Mouse (Mus musculus) hindbrain, embryonic 12.5 days (tissue): ENCODE results near the gene Tbx2. TPM values are rescaled to one million over a fixed set of nuclear protein-coding genes. Genes with fewer than 3 reads are reported as not detected.
A peak's percentile ranks its signal among the peaks of the same experiment; 100 is the strongest.

ENCODE experiments used
- ATAC-seq: fragments of 200-750 bp; cut with Nextera tagmentation; 2 replicates; pipeline ENCODE4 v1.8.0; 2017; ENCODE audit warnings: moderate TSS enrichment; ENCODE audit not compliant: low FRiP score
- H3K27ac ChIP-seq: fragments of 300-500 bp; sonication (generic); 2 replicates; pipeline ENCODE4 v1.5.1; 2016; ENCODE audit warnings: mild to moderate bottlenecking
- H3K27me3 ChIP-seq: fragments of 300-500 bp; sonication (generic); 2 replicates; pipeline ENCODE4 v1.6.1; 2016; ENCODE audit warnings: mild to moderate bottlenecking
- H3K36me3 ChIP-seq: fragments of 300-500 bp; sonication (generic); 2 replicates; pipeline ENCODE4 v1.6.1; 2016; ENCODE audit warnings: mild to moderate bottlenecking
- H3K4me1 ChIP-seq: fragments of 300-500 bp; sonication (generic); 2 replicates; pipeline ENCODE4 v1.6.1; 2016
- H3K4me2 ChIP-seq: fragments of 300-500 bp; sonication (generic); replicated peaks from 2 replicates; pipeline ENCODE4 v1.6.1; 2016; ENCODE audit warnings: mild to moderate bottlenecking
- H3K4me3 ChIP-seq: fragments of 300-500 bp; sonication (generic); 2 replicates; pipeline ENCODE4 v1.5.1; 2016; ENCODE audit warnings: mild to moderate bottlenecking
- H3K9ac ChIP-seq: fragments of 300-500 bp; sonication (generic); 2 replicates; pipeline ENCODE4 v1.6.1; 2016; ENCODE audit warnings: mild to moderate bottlenecking, moderate library complexity
- H3K9me3 ChIP-seq: fragments of 300-500 bp; sonication (generic); replicated peaks from 2 replicates; pipeline ENCODE4 v1.6.1; 2016; ENCODE audit warnings: mild to moderate bottlenecking
- WGBS: fragments of 180-500 bp; shearing (Covaris S2); methylation state at CpG from one replicate; pipeline ENCODE4 v1.1.7; 2016; 5-methylcytosine and 5-hydroxymethylcytosine counted together
- polyA plus RNA-seq: library from polyadenylated mRNA; unstranded; fragments of >200 nt; fragmentation: Nextera tagmentation; extraction: Ambion mirVana; gene quantifications from 2 replicates; pipeline ENCODE4 v1.2.1, GENCODE M21; 2016

The Tbx2 gene
- polyA plus RNA-seq, 1 experiment from 2014 or later, result 4.9 TPM

GRCm38 (mm10) chr11:85836523-85837290, 4.4 kb downstream of the Tbx2 start:
- peak overlapping the region; percentile 45 for H3K4me2 ChIP-seq
- H3K9ac ChIP-seq, result peak overlapping the region; percentile 48
- H3K4me1 ChIP-seq, result peaks cover 38% of the 10 kb centered on the region
- no peaks in the 10 kb centered on the region for H3K9me3 ChIP-seq
- 0 out of 2 replicates have a peak overlapping the region, but pooled peaks have one; percentile 25 for H3K27ac ChIP-seq
- ATAC-seq, result no peak
- no peaks in the 10 kb centered on the region for H3K36me3 ChIP-seq
- peaks cover 89% of the 10 kb centered on the region for H3K27me3 ChIP-seq
- peak overlapping the region; percentile 49 for H3K4me3 ChIP-seq
- 1% methylated on average over 32 of the region's 32 CpGs for WGBS

DNA sequence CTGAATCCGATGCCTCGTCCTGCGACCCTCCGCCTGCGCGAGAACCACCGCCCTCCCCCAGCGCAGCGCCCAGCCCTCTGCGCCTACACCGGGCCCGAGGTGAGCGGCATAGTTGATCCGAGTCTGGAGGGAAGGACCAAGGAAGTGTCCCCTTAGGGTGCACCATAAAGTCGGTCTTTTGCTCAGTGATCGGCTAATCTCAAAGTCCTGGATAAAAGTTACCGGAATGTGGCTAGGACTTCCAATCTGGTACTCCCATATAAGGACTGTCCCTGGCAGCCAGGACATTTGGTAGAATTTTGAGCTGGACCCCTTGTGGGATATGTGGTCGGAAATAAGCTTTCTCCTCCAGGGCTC, 4.9 kb downstream of the Tbx2 start:
- H3K9ac ChIP-seq, result peak overlapping the region; percentile 48
- H3K27ac ChIP-seq, result 0 out of 2 replicates have a peak overlapping the region, but pooled peaks have one; percentile 25
- WGBS, result 1% methylated on average over 18 of the region's 18 CpGs
- ATAC-seq, result no peak
- no peaks in the 10 kb centered on the region for H3K9me3 ChIP-seq
- H3K36me3 ChIP-seq, result no peaks in the 10 kb centered on the region
- peak overlapping the region; percentile 45 for H3K4me2 ChIP-seq
- peaks cover 33% of the 10 kb centered on the region for H3K4me1 ChIP-seq
- peak overlapping the region; percentile 49 for H3K4me3 ChIP-seq
- H3K27me3 ChIP-seq, result peaks cover 89% of the 10 kb centered on the region

- H3K9me3 ChIP-seq, result no peaks in the 10 kb centered on the region
- H3K4me2 ChIP-seq, result peak overlapping the region; percentile 45
- peaks cover 33% of the 10 kb centered on the region for H3K4me1 ChIP-seq
- no peak for ATAC-seq
- peak overlapping the region; percentile 30; the same call in 1 of the 2 replicates for H3K27ac ChIP-seq
- WGBS, result under 1% methylated on average over 66 of the region's 67 CpGs
- peaks cover 92% of the 10 kb centered on the region for H3K27me3 ChIP-seq
- peak overlapping the region; percentile 56 for H3K9ac ChIP-seq
- H3K36me3 ChIP-seq, result no peaks in the 10 kb centered on the region
- peak overlapping the region; percentile 49 for H3K4me3 ChIP-seq
Observed at GRCm38 (mm10) chr11:85837648-85838423, 5.5 kb downstream of the Tbx2 start.

GRCm38 (mm10) chr11:85838424-85839257, 6.3 kb downstream of the Tbx2 start:
- Histone ChIP-seq H3K4me2 (peak overlapping the region; percentile 45), H3K27me3 (peaks cover 100% of the 10 kb centered on the region), H3K27ac (no peak overlapping the region), H3K9ac (peak overlapping the region; percentile 56; the same call in 1 of the 2 replicates), H3K36me3 (no peaks in the 10 kb centered on the region), H3K9me3 (no peaks in the 10 kb centered on the region), H3K4me3 (peak overlapping the region; percentile 49), H3K4me1 (peaks cover 36% of the 10 kb centered on the region)
- 5% methylated on average over 20 of the region's 20 CpGs for WGBS
- ATAC-seq, result no peak

DNA sequence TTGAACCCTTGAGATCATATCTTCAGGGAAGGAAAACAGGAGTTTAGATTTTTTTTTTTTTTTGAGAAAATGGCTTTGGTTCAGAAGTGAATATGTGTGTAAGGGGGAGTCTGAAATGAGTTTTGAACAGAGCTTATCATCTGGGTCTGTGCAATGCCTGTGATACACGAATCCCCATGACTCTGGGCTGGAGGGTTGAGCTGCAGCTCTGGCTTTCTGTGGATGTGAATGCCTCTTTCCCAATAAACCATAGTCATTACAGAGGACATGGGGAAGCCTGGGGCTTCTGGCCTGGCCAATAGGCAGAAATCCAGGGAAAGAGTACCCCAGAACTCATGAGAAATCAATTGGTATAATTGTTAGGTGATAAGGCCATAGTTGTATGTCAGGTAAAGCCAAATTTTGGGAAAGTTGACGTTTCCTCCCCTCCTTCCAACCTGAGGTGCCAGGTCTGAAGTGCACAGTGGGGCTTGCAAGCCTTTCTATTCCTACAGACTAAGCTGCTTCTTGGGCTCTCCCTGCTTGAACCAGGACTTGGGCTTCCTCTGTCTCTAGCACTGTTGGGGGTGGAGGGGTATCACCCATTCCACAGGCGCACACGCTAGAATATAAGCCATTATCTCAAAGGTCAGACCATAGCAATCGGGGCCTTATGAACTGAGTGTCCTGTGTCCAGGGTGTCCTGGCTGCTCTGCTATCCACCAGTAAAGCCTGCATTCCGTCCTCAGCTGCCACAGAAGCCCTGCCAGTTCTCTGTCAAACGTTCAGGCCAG, 7.1 kb downstream of the Tbx2 start:
- Histone ChIP-seq H3K27ac (no peak overlapping the region), H3K4me3 (peak overlapping the region; percentile 13; the same call in 1 of the 2 replicates), H3K36me3 (no peaks in the 10 kb centered on the region), H3K9me3 (no peaks in the 10 kb centered on the region), H3K4me2 (peak overlapping the region; percentile 41), H3K9ac (no peak overlapping the region; the same call in 1 of the 2 replicates), H3K4me1 (peaks cover 44% of the 10 kb centered on the region), H3K27me3 (peaks cover 99% of the 10 kb centered on the region)
- no peak for ATAC-seq
- WGBS, result 12% methylated on average over 7 of the region's 7 CpGs

DNA sequence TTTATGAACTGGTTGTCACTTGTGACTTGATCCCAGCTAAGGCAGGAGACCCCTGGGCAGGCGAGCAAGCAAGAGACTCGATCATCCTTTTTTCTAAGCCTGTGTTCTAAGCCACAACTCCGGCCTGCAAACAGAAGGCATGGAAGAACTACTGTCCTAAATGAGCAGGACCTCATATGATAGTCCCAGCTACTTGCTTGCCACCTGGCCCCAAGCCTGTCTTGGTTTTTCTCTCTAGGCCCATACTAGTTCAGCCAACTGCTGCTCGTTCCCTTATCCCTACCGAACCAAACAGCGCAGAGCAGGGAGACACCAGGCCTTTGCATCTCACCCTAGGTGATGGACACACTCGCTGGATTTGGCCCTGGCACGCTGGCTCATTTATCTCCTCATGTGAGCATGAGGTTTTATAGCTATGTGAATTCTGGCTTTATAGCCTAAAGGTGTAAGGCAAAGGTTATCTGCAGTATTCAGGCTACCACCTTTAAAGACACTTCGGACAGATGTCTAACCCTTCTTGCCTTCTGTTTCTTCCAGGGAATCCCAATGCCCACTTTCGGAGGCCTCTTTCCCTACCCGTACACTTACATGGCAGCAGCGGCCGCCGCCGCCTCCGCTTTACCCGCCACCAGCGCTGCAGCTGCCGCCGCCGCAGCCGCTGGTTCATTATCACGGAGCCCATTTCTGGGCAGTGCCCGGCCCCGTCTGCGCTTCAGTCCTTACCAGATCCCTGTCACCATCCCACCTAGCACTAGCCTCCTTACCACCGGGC, 7.9 kb downstream of the Tbx2 start:
- H3K9me3 ChIP-seq, result no peaks in the 10 kb centered on the region
- H3K4me1 ChIP-seq, result peaks cover 48% of the 10 kb centered on the region
- H3K27ac ChIP-seq, result 0 out of 2 replicates have a peak overlapping the region, but pooled peaks have one; percentile 23
- H3K4me3 ChIP-seq, result peak overlapping the region; percentile 19
- peak overlapping the region; percentile 41 for H3K4me2 ChIP-seq
- 5% methylated on average over 27 of the region's 27 CpGs for WGBS
- H3K36me3 ChIP-seq, result no peaks in the 10 kb centered on the region
- H3K9ac ChIP-seq, result peak overlapping the region; percentile 5; the same call in 1 of the 2 replicates
- peaks cover 99% of the 10 kb centered on the region for H3K27me3 ChIP-seq
- no peak for ATAC-seq

GRCm38 (mm10) chr11:85840803-85841145, 8.4 kb downstream of the Tbx2 start:
- no peaks in the 10 kb centered on the region for H3K36me3 ChIP-seq
- WGBS, result 2% methylated on average over 21 of the region's 21 CpGs
- H3K27me3 ChIP-seq, result peaks cover 99% of the 10 kb centered on the region
- no peaks in the 10 kb centered on the region for H3K9me3 ChIP-seq
- peaks cover 48% of the 10 kb centered on the region for H3K4me1 ChIP-seq
- H3K4me3 ChIP-seq, result peak overlapping the region; percentile 19
- 0 out of 2 replicates have a peak overlapping the region, but pooled peaks have one; percentile 23 for H3K27ac ChIP-seq
- H3K4me2 ChIP-seq, result peak overlapping the region; percentile 41
- no peak for ATAC-seq
- 0 out of 2 replicates have a peak overlapping the region, but pooled peaks have one; percentile 5 for H3K9ac ChIP-seq

GRCm38 (mm10) chr11:85841211-85841681, 8.9 kb downstream of the Tbx2 start:
- Histone ChIP-seq H3K4me3 (peak overlapping the region; percentile 34; the same call in 1 of the 2 replicates), H3K4me2 (peak overlapping the region; percentile 41), H3K27me3 (peaks cover 99% of the 10 kb centered on the region), H3K9me3 (no peaks in the 10 kb centered on the region), H3K4me1 (peaks cover 48% of the 10 kb centered on the region), H3K27ac (0 out of 2 replicates have a peak overlapping the region, but pooled peaks have one; percentile 23), H3K9ac (no peak overlapping the region), H3K36me3 (no peaks in the 10 kb centered on the region)
- WGBS, result 4% methylated on average over 8 of the region's 8 CpGs
- ATAC-seq, result no peak

GRCm38 (mm10) chr11:85841980-85842379, 9.6 kb downstream of the Tbx2 start:
- Histone ChIP-seq H3K4me1 (peaks cover 45% of the 10 kb centered on the region), H3K4me3 (peak overlapping the region; percentile 34)

GRCm38 (mm10) chr11:85842596-85843346, 10.4 kb downstream of the Tbx2 start:
- peaks cover 97% of the 10 kb centered on the region for H3K27me3 ChIP-seq
- H3K27ac ChIP-seq, result peak overlapping the region; percentile 55; the same call in 1 of the 2 replicates
- H3K9me3 ChIP-seq, result no peaks in the 10 kb centered on the region
- peak overlapping the region; percentile 43; the same call in 1 of the 2 replicates for H3K4me3 ChIP-seq
- no peak for ATAC-seq
- H3K9ac ChIP-seq, result 0 out of 2 replicates have a peak overlapping the region, but pooled peaks have one; percentile 19
- peak overlapping the region; percentile 72 for H3K4me2 ChIP-seq
- H3K36me3 ChIP-seq, result no peaks in the 10 kb centered on the region
- WGBS, result 6% methylated on average over 24 of the region's 24 CpGs
- peaks cover 38% of the 10 kb centered on the region for H3K4me1 ChIP-seq

More at GRCm38 (mm10) chr11:85841980-85842379, 9.6 kb downstream of the Tbx2 start:
- Histone ChIP-seq H3K36me3 (no peaks in the 10 kb centered on the region), H3K9ac (peak overlapping the region; percentile 47), H3K9me3 (no peaks in the 10 kb centered on the region), H3K27me3 (peaks cover 99% of the 10 kb centered on the region), H3K4me2 (peak overlapping the region; percentile 72), H3K27ac (0 out of 2 replicates have a peak overlapping the region, but pooled peaks have one; percentile 32)
- 0% methylated on average over 28 of the region's 32 CpGs for WGBS
- ATAC-seq, result peak; percentile 64
